Mouse (Mus musculus) testis, adult 2 months (tissue): ENCODE data around the gene Praf2. TPM values are rescaled to one million over a fixed set of nuclear protein-coding genes. Genes with fewer than 3 reads are reported as not detected.
A peak's percentile ranks its signal among the peaks of the same experiment; 100 is the strongest.

Experiments
- H3K27ac ChIP-seq: fragments of 200-500 bp; 2 replicates; pipeline ENCODE4 v1.5.1; 2012; ENCODE audit warnings: low read depth, low read length; ENCODE audit not compliant: control insufficient read depth, insufficient read depth
- H3K27me3 ChIP-seq: fragments of 200-500 bp; 2 replicates; pipeline ENCODE4 v1.6.1; 2012; ENCODE audit warnings: mild to moderate bottlenecking, low read length, moderate library complexity; ENCODE audit not compliant: control insufficient read depth, insufficient read depth
- H3K36me3 ChIP-seq: fragments of 200-500 bp; 2 replicates; pipeline ENCODE4 v1.6.1; 2012; ENCODE audit warnings: mild to moderate bottlenecking, low read length; ENCODE audit not compliant: control insufficient read depth, insufficient read depth
- H3K4me1 ChIP-seq: fragments of 200-500 bp; 2 replicates; pipeline ENCODE4 v1.6.1; 2012; ENCODE audit warnings: low read length; ENCODE audit not compliant: control insufficient read depth, insufficient read depth
- H3K4me3 ChIP-seq: fragments of 200-500 bp; 2 replicates; pipeline ENCODE4 v1.5.1; 2012; ENCODE audit warnings: low read depth, mild to moderate bottlenecking, low read length, moderate library complexity, mixed read lengths; ENCODE audit not compliant: control insufficient read depth
- CTCF ChIP-seq: fragments of 200-500 bp; IDR thresholded peaks from 2 replicates; pipeline ENCODE4 v1.5.1; 2012; ENCODE audit warnings: low read depth, mild to moderate bottlenecking, inconsistent platforms, low read length, moderate library complexity; ENCODE audit not compliant: control insufficient read depth, insufficient read depth, insufficient replicate concordance
- POLR2A ChIP-seq: fragments of 200-500 bp; IDR thresholded peaks from 2 replicates; pipeline ENCODE4 v1.6.1; 2012; ENCODE audit warnings: low read depth, mild to moderate bottlenecking, inconsistent platforms, low read length, moderate library complexity; ENCODE audit not compliant: control insufficient read depth
- polyA plus RNA-seq: library from polyadenylated mRNA; depleted of rRNA; stranded (reverse); fragments of >200 nt; gene quantifications from 2 replicates; pipeline ENCODE4 v1.2.3, GENCODE M21; 2012

Praf2 gene
- polyA plus RNA-seq, 1 experiment = 1.5 TPM

- H3K4me3 ChIP-seq = peak within 1 kb of the TSS; percentile 88
- TF ChIP-seq CTCF (no peak), POLR2A (peak; percentile 38; the same call in 1 of the 2 replicates)
- peak within 1 kb of the TSS; percentile 51 for H3K27ac ChIP-seq
- H3K4me1 ChIP-seq = peaks cover 7% of the 10 kb centered on the region
- no peaks in the 10 kb centered on the region for H3K36me3 ChIP-seq
- no peaks in the 10 kb centered on the region for H3K27me3 ChIP-seq
Measured at GRCm38 (mm10) chrX:7762137-7762920, 34.1 kb downstream of the Praf2 start, which contains the start of gene Tfe3. Tfe3 (plus strand) TSS chrX:7762560.

GRCm38 (mm10) chrX:7762921-7763197 is 34.6 kb downstream of the Praf2 start:
- Histone ChIP-seq H3K27me3 (no peaks in the 10 kb centered on the region), H3K27ac (peak overlapping the region; percentile 51), H3K4me1 (peaks cover 7% of the 10 kb centered on the region), H3K4me3 (peak overlapping the region; percentile 88), H3K36me3 (no peaks in the 10 kb centered on the region)
- TF ChIP-seq CTCF (no peak), POLR2A (no peak)

- peak overlapping the region; percentile 88 for H3K4me3 ChIP-seq
- TF ChIP-seq POLR2A (no peak), CTCF (no peak)
- no peak overlapping the region for H3K27ac ChIP-seq
- H3K27me3 ChIP-seq = no peaks in the 10 kb centered on the region
- H3K4me1 ChIP-seq = peaks cover 7% of the 10 kb centered on the region
- no peaks in the 10 kb centered on the region for H3K36me3 ChIP-seq
Measured at GRCm38 (mm10) chrX:7763631-7764393, 35.6 kb downstream of the Praf2 start.

GRCm38 (mm10) chrX:7764657-7765280 is 36.5 kb downstream of the Praf2 start:
- H3K27ac ChIP-seq = no peak overlapping the region; the same call in 1 of the 2 replicates
- TF ChIP-seq POLR2A (no peak), CTCF (no peak)
- H3K27me3 ChIP-seq = no peaks in the 10 kb centered on the region
- peak overlapping the region; percentile 7 for H3K4me3 ChIP-seq
- H3K4me1 ChIP-seq = peaks cover 7% of the 10 kb centered on the region
- no peaks in the 10 kb centered on the region for H3K36me3 ChIP-seq

- Histone ChIP-seq H3K4me3 (peak overlapping the region; percentile 1; the same call in 1 of the 2 replicates), H3K27ac (no peak overlapping the region), H3K27me3 (no peaks in the 10 kb centered on the region), H3K4me1 (peaks cover 7% of the 10 kb centered on the region), H3K36me3 (no peaks in the 10 kb centered on the region)
- TF ChIP-seq CTCF (no peak), POLR2A (no peak)
Measured at GRCm38 (mm10) chrX:7765281-7765670, 37.0 kb downstream of the Praf2 start.

GRCm38 (mm10) chrX:7765764-7766163 is 37.5 kb downstream of the Praf2 start:
- H3K4me1 ChIP-seq = peaks cover 7% of the 10 kb centered on the region
- H3K36me3 ChIP-seq = no peaks in the 10 kb centered on the region
- H3K27me3 ChIP-seq = no peaks in the 10 kb centered on the region
- no peak overlapping the region for H3K27ac ChIP-seq
- no peak for TF ChIP-seq POLR2A
- no peak for TF ChIP-seq CTCF
- 0 out of 2 replicates have a peak overlapping the region, but pooled peaks have one; percentile 1 for H3K4me3 ChIP-seq
